Mouse (Mus musculus): ENCODE data around the gene Spem1. TPM values are rescaled to one million over a fixed set of nuclear protein-coding genes. Genes with fewer than 3 reads are reported as not detected.

Spem1 gene
- total RNA-seq, 2 experiments from 2014 or later, result 0.34 to 0.44 TPM

DNA sequence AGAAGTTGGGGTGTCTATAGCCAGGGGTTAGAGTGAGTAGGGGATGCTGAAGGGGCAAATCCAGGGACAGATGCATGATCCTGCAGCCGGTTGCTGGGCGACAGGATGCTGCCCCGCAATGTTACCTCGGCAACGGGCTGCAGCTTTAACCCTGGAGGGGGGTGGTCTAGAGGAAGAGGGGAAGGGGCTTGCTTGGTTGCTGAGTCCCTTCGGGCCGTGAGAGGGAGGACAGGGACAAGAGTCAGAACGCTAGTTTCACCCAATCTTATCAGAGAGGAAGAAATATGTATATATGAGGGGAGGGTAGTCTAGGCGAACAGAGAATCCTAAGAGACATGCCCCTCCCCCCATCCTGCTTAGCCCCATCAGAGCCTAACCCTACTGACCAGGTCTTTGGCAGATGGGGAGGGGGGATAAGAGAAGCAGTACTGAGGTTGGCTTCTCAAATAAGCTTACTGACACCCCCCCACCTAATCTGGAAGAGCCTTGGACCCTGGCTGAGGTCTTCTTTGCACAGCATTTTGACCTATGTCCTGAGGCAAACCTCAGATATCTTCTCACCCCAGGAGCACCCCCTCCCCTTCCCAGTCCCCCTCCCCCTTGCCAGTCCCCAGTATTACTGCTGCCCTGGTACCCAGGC lies 13.5 kb upstream of the Spem1 start:
- Histone ChIP-seq H3K4me3 (peak overlapping the region; percentile 67), H3K27ac (peak overlapping the region; percentile 95)
- TF ChIP-seq CTCF (IDR thresholded peaks at IDR 0.05), result no peak
- no peak for DNase-seq (ENCODE audit: extremely low spot score in 1 of 2, low spot score in 2 of 2)
- intact Hi-C loops (cut with DNase I), result loop anchor here (2.0 to 5.0 kb wide), 3 partner anchors 67 to 153 kb away; partner anchors contain the start of genes 2810408A11Rik, Neurl4 and Senp3

DNA sequence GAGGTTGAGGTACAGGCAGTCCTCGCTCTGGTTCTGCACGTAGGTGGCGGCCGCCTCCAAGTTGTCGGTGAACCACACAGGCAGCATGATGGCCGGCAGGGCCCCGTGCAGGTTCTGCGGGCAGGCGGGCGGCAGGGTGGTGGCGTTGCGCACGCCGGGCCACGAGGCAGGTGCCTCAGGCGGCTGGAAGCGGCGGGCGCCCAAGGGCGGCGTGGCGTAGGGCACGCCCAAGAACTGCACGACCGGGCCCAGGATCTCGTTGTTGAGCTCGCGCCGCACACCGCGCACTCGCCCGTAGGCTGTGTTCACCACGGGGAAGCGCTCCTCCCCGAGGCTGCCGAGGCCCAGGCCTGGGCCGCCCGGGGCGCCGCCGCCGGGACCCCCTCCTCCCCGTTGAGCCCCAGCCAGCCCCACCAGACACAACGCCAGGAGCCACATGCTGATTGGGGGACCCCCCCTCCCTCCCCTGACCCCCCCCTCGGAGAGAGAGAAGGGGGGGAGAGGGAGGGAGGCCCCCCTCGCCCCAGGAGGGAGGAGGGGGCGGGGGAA lies 12.1 kb upstream of the Spem1 start:
- Histone ChIP-seq H3K27ac (no peak overlapping the region), H3K4me3 (peak overlapping the region; percentile 67)
- peak in 1 of 2 experiments; percentile 38 for DNase-seq (ENCODE audit: extremely low spot score in 1 of 2, low spot score in 2 of 2)
- no peak for TF ChIP-seq CTCF (IDR thresholded peaks at IDR 0.05)
- intact Hi-C loops (cut with DNase I), result loop anchor here (2.0 kb wide), 1 partner anchor 67 kb away; no protein-coding TSS in a partner anchor

GRCm38 (mm10) chr11:69833554-69833953 lies 11.6 kb upstream of the Spem1 start:
- Histone ChIP-seq H3K4me3 (peak overlapping the region; percentile 67), H3K27ac (no peak overlapping the region)
- intact Hi-C loops (cut with DNase I), result no loop called here
- no peak for DNase-seq (ENCODE audit: extremely low spot score in 1 of 2, low spot score in 2 of 2)
- no peak for TF ChIP-seq CTCF (IDR thresholded peaks at IDR 0.05)

GRCm38 (mm10) chr11:69828832-69829231 lies 6.9 kb upstream of the Spem1 start:
- DNase-seq (ENCODE audit: extremely low spot score in 1 of 2, low spot score in 2 of 2), result no peak
- TF ChIP-seq CTCF (IDR thresholded peaks at IDR 0.05), result no peak
- Histone ChIP-seq H3K27ac (no peak overlapping the region), H3K4me3 (no peak overlapping the region)
- intact Hi-C loops (cut with DNase I), result no loop called here

DNA sequence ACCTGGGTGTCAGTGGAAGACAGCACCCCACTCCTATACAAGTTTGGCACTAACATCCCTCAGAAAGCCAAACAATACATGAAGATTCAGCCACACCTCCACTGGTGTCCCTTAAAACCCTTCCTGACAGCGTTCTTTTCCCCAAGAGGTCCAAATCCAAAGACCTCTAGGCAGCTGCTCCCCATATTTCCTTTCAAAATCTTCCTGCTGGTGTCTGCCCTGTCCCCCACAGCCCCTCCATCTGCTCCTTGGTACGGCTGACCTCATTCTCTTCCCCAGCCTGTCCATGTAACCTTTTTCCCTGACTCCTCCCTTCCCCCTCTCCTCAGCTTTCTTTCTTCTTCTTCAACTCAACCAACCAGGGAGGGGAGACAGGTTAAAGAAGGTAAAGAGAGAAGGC lies 1.5 kb upstream of the Spem1 start:
- TF ChIP-seq CTCF (IDR thresholded peaks at IDR 0.05), result no peak
- H3K4me3 ChIP-seq, result no peak overlapping the region
- no peak overlapping the region for H3K27ac ChIP-seq
- intact Hi-C loops (cut with DNase I), result no loop called here
- DNase-seq (ENCODE audit: extremely low spot score in 1 of 2, low spot score in 2 of 2), result no peak

GRCm38 (mm10) chr11:69818871-69819270 lies 3.1 kb downstream of the Spem1 start:
- Histone ChIP-seq H3K27ac (no peak overlapping the region), H3K4me3 (no peak overlapping the region)
- no peak for TF ChIP-seq CTCF (IDR thresholded peaks at IDR 0.05)
- DNase-seq (ENCODE audit: extremely low spot score in 1 of 2, low spot score in 2 of 2), result no peak
- intact Hi-C loops (cut with DNase I), result no loop called here

- H3K4me3 ChIP-seq, result no peak within 1 kb of the TSS
- H3K27ac ChIP-seq, result no peak within 1 kb of the TSS
- no peak for TF ChIP-seq CTCF (IDR thresholded peaks at IDR 0.05)
- DNase-seq (ENCODE audit: extremely low spot score in 1 of 2, low spot score in 2 of 2), result no peak
- intact Hi-C loops (cut with DNase I), result no loop called here
Measured at GRCm38 (mm10) chr11:69818365-69818764, 3.6 kb downstream of the Spem1 start, which contains the start of gene Spem2. Gene Spem2 (minus strand): TSS chr11:69818465.

GRCm38 (mm10) chr11:69816520-69816919 lies 5.5 kb downstream of the Spem1 start:
- DNase-seq (ENCODE audit: extremely low spot score in 1 of 2, low spot score in 2 of 2), result no peak
- H3K27ac ChIP-seq, result no peak overlapping the region
- H3K4me3 ChIP-seq, result no peak overlapping the region
- TF ChIP-seq CTCF (IDR thresholded peaks at IDR 0.05), result no peak
- intact Hi-C loops (cut with DNase I), result no loop called here

DNA sequence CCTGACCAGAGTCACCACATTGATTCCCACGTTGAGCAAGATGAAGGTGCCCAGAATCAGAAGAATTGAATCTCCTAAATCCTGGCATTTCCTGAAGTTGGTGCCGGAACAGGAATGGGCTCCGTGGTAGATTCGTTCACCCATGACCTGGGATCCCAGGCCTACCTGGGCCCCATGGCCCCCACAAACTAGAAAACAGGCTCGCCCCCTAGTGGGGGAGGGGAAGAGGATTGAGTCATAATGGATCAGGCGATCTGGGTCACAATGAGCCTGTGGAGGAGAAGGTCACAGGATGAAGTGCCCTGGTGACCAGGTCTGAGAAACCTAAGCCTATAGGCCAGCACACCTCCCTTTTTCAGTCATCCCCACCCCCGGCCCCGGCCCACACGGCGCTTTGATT lies 6.8 kb downstream of the Spem1 start, which contains the start of gene Gm39566:
TSS of gene Gm39566 (minus strand) at position 144 of the 400 bp plus-strand sequence.
- no peak for TF ChIP-seq CTCF (IDR thresholded peaks at IDR 0.05)
- Histone ChIP-seq H3K4me3 (no peak within 1 kb of the TSS), H3K27ac (no peak within 1 kb of the TSS)
- no peak for DNase-seq (ENCODE audit: extremely low spot score in 1 of 2, low spot score in 2 of 2)
- intact Hi-C loops (cut with DNase I), result no loop called here

DNA sequence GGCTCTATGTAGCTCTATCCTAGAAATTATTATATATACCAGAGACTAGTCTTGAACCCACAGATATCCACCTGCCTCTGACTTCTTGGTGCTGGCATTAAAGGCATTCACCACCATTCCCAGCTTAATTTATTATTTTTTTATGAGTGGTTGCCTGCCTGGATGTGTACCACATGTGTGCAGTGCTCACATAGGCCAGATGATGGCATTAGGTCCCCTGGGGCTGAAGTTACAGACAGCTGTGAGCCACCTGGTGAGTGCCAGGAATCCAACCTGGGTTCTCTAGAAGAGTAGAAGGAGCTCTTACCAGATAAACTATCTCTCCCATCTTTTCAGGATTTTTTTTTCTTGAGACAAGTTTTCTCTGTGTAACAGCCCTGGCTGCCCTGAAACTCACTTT lies 11.7 kb downstream of the Spem1 start:
- intact Hi-C loops (cut with DNase I), result loop anchor here (5.0 kb wide), 1 partner anchor 52 kb away; no protein-coding TSS in a partner anchor
- DNase-seq (ENCODE audit: extremely low spot score in 1 of 2, low spot score in 2 of 2), result no peak
- H3K4me3 ChIP-seq, result no peak overlapping the region
- TF ChIP-seq CTCF (IDR thresholded peaks at IDR 0.05), result no peak
- no peak overlapping the region for H3K27ac ChIP-seq

- intact Hi-C loops (cut with DNase I), result no loop called here
- no peak for DNase-seq (ENCODE audit: extremely low spot score in 1 of 2, low spot score in 2 of 2)
- H3K4me3 ChIP-seq, result no peak overlapping the region
- TF ChIP-seq CTCF (IDR thresholded peaks at IDR 0.05), result no peak
- no peak overlapping the region for H3K27ac ChIP-seq
Measured at GRCm38 (mm10) chr11:69807641-69808040, 14.3 kb downstream of the Spem1 start.

DNA sequence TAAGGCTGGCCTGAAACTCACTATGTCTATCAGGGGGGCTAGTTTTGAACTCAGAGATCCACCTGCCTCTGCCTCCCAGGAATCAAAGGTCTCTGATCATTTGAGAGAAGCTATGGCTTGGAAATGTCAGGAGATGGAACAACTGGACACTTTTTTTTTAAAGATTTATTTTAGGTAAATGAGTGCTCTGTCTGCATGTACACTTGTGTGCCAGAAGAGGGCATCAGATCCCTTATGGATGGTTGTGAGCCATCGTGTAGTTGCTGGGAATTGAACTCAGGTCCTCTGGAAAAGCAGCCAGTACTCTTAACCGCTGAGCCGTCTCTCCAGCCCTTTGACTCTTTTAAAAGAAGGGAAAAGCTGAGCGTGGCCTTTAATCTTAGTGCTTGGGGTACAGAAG lies 15.6 kb downstream of the Spem1 start:
- DNase-seq (ENCODE audit: extremely low spot score in 1 of 2, low spot score in 2 of 2), result no peak
- intact Hi-C loops (cut with DNase I), result no loop called here
- Histone ChIP-seq H3K4me3 (no peak overlapping the region), H3K27ac (no peak overlapping the region)
- no peak; the same call in 1 of the 2 replicates for TF ChIP-seq CTCF (IDR thresholded peaks at IDR 0.05)
